Mouse (Mus musculus): Measurements from ENCODE around the gene Igsf23. TPM values are rescaled to one million over a fixed set of nuclear protein-coding genes. Genes with fewer than 3 reads are reported as not detected.
A peak's percentile ranks its signal among the peaks of the same experiment; 100 is the strongest.
"Not testable (repeated sequence)": the region's sequence is repeated elsewhere in the genome, so short reads cannot be mapped to it uniquely, and the experiment has no call there.

Gene Igsf23
- total RNA-seq (2022): not detected

- DNase-seq (ENCODE audit: low spot score in 2 of 2): no peak
These were observed at the start of gene Igsf23 for GRCm38 (mm10) chr7:19950589-19950988. TSS of gene Igsf23 (minus strand) at chr7:19950756.

GRCm38 (mm10) chr7:19996721-19997120 is 46.2 kb upstream of the Igsf23 start:
- not testable (repeated sequence) for DNase-seq (ENCODE audit: low spot score in 2 of 2)

GRCm38 (mm10) chr7:19991165-19991564 is 40.6 kb upstream of the Igsf23 start, which contains the start of gene Nlrp9b:
TSS of gene Nlrp9b (plus strand) at chr7:19991465.
- DNase-seq (ENCODE audit: low spot score in 2 of 2): not testable (repeated sequence)

GRCm38 (mm10) chr7:19971516-19971915 is 21.0 kb upstream of the Igsf23 start:
- DNase-seq (ENCODE audit: low spot score in 2 of 2): no peak

GRCm38 (mm10) chr7:19970196-19970595 is 19.6 kb upstream of the Igsf23 start:
- DNase-seq (ENCODE audit: low spot score in 2 of 2): no peak

- no peak for DNase-seq (ENCODE audit: low spot score in 2 of 2)
These were observed 19.1 kb upstream of the Igsf23 start for GRCm38 (mm10) chr7:19969541-19970090.

GRCm38 (mm10) chr7:19969106-19969505 is 18.6 kb upstream of the Igsf23 start:
- DNase-seq (ENCODE audit: low spot score in 2 of 2): no peak

GRCm38 (mm10) chr7:19964985-19965579 is 14.5 kb upstream of the Igsf23 start, which contains the start of gene Ceacam20:
TSS of gene Ceacam20 (plus strand) at chr7:19965412.
- DNase-seq (ENCODE audit: low spot score in 2 of 2): no peak

- DNase-seq (ENCODE audit: low spot score in 2 of 2): no peak
These were observed 11.9 kb upstream of the Igsf23 start for GRCm38 (mm10) chr7:19962423-19962822.

- peak; percentile 71 to 92 for DNase-seq (ENCODE audit: low spot score in 2 of 2)
These were observed 5.8 kb upstream of the Igsf23 start for GRCm38 (mm10) chr7:19956341-19956781.

- no peak for DNase-seq (ENCODE audit: low spot score in 2 of 2)
These were observed 5.3 kb upstream of the Igsf23 start for GRCm38 (mm10) chr7:19955861-19956260.

- DNase-seq (ENCODE audit: low spot score in 2 of 2): no peak
These were observed 2.5 kb upstream of the Igsf23 start for GRCm38 (mm10) chr7:19953054-19953453.

GRCm38 (mm10) chr7:19952320-19952986 is 1.9 kb upstream of the Igsf23 start:
- no peak for DNase-seq (ENCODE audit: low spot score in 2 of 2)

GRCm38 (mm10) chr7:19949996-19950395 is 560 bp downstream of the Igsf23 start:
- DNase-seq (ENCODE audit: low spot score in 2 of 2): no peak

GRCm38 (mm10) chr7:19948956-19949355 is 1.6 kb downstream of the Igsf23 start:
- no peak for DNase-seq (ENCODE audit: low spot score in 2 of 2)

GRCm38 (mm10) chr7:19945821-19946515 is 4.6 kb downstream of the Igsf23 start:
- DNase-seq (ENCODE audit: low spot score in 2 of 2): no peak

- no peak for DNase-seq (ENCODE audit: low spot score in 2 of 2)
These were observed 5.4 kb downstream of the Igsf23 start for GRCm38 (mm10) chr7:19945201-19945600.

- no peak for DNase-seq (ENCODE audit: low spot score in 2 of 2)
These were observed 5.8 kb downstream of the Igsf23 start for GRCm38 (mm10) chr7:19944709-19945108.

GRCm38 (mm10) chr7:19940256-19940655 is 10.3 kb downstream of the Igsf23 start:
- no peak for DNase-seq (ENCODE audit: low spot score in 2 of 2)

- peak in 1 of 2 experiments; percentile 65 for DNase-seq (ENCODE audit: low spot score in 2 of 2)
These were observed 10.9 kb downstream of the Igsf23 start for GRCm38 (mm10) chr7:19939555-19940235.

- no peak for DNase-seq (ENCODE audit: low spot score in 2 of 2)
These were observed 13.2 kb downstream of the Igsf23 start for GRCm38 (mm10) chr7:19937229-19937821.

Data from left cerebral cortex, adult 8-10 months (tissue).